Mouse (Mus musculus) testis, adult 2 months (tissue): ENCODE results near the gene Gm3646.

ENCODE experiments used
- CTCF ChIP-seq: fragments of 200-500 bp; IDR thresholded peaks from 2 replicates; pipeline ENCODE4 v1.5.1; 2012; ENCODE audit warnings: low read depth, mild to moderate bottlenecking, inconsistent platforms, low read length, moderate library complexity; ENCODE audit not compliant: control insufficient read depth, insufficient read depth, insufficient replicate concordance
- POLR2A ChIP-seq: fragments of 200-500 bp; IDR thresholded peaks from 2 replicates; pipeline ENCODE4 v1.6.1; 2012; ENCODE audit warnings: low read depth, mild to moderate bottlenecking, inconsistent platforms, low read length, moderate library complexity; ENCODE audit not compliant: control insufficient read depth

DNA sequence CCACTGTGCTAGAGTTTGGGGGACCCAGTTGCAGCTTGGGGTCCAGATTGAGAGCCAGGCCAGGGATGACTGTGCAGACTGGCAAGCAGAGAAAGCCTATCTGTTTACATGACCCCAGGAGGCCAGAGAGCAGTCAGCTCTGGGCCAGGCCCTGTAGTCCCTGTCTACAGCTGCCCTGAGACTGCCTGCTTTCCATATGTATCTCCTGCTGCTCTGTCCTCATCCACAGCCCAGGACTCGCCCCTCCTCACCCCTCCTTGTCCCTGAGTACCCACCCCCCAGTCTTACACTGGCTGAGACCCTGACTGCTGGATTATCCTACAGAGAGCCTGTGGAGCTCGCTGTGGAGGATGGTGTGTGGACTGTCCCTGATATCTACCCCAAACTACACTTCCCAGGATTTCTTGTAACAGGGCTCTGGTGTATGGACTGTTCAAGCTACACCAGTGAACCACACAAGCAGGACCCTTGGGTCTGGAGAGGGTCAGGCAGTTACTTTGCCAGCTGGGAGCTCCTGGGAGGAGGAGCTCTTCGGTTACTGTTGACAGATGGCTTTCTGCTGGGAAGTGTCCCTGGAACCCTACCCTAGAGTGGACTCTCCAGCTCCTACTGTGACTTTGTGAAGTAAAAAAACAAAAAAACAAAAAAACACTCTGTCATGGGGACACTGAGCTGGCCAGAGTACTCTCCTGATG lies 32.6 kb downstream of the Gm3646 start:
- TF ChIP-seq POLR2A (no peak), CTCF (no peak)
